Mouse (Mus musculus) bone marrow macrophage, adult 2 months (primary cell): ENCODE data around the gene Ppp2ca.

Experiments used
- CTCF ChIP-seq: IDR thresholded peaks from 2 replicates; pipeline ENCODE4 v1.5.1; 2012; ENCODE audit warnings: low read depth, mild to moderate bottlenecking, low read length, moderate library complexity
- POLR2A ChIP-seq: IDR thresholded peaks from 2 replicates; pipeline ENCODE4 v1.6.1; 2012; ENCODE audit warnings: mild to moderate bottlenecking, low read depth, low read length, borderline replicate concordance

- TF ChIP-seq CTCF (no peak), POLR2A (no peak; the same call in 1 of the 2 replicates)
Measured at GRCm38 (mm10) chr11:52098398-52098946, at the start of gene Ppp2ca.
